Mouse (Mus musculus): ENCODE results near the gene Gm49601. TPM values are rescaled to one million over a fixed set of nuclear protein-coding genes. Genes with fewer than 3 reads are reported as not detected.

Gene Gm49601
- polyA plus RNA-seq, 1 experiment from 2014 or later = 1.0 TPM

- no peaks in the 10 kb centered on the region for H3K36me3 ChIP-seq (ENCODE audit: control insufficient read depth, insufficient read depth, low read length)
- no peak; the same call in 1 of the 2 replicates for ATAC-seq (replicated peaks; ENCODE audit: insufficient number of reproducible peaks, low FRiP score, low TSS enrichment)
- H3K9ac ChIP-seq (ENCODE audit: low read depth, low read length) = 0 out of 2 replicates have a peak overlapping the region, but pooled peaks have one; percentile 34
- under 1% methylated on average over 73 of the region's 74 CpGs for WGBS (ENCODE audit: insufficient replicate concordance)
- peak overlapping the region; percentile 56 for H3K4me3 ChIP-seq (ENCODE audit: low read depth, low read length)
- peaks cover 95% of the 10 kb centered on the region for H3K27me3 ChIP-seq (ENCODE audit: control insufficient read depth, insufficient read depth, low read length)
- peak overlapping the region; percentile 97 for H3K4me2 ChIP-seq
- H3K27ac ChIP-seq (ENCODE audit: low read depth, low read length) = no peak overlapping the region
- H3K4me1 ChIP-seq (ENCODE audit: control insufficient read depth, insufficient read depth, low read length) = peaks cover 21% of the 10 kb centered on the region
- no peaks in the 10 kb centered on the region for H3K9me3 ChIP-seq (replicated peaks; ENCODE audit: control insufficient read depth, low read length)
Observed at GRCm38 (mm10) chr16:18620601-18621361, 5.4 kb downstream of the Gm49601 start.

- WGBS (ENCODE audit: insufficient replicate concordance) = 20% methylated on average over 6 of the region's 6 CpGs
- Histone ChIP-seq H3K9me3 (replicated peaks; ENCODE audit: control insufficient read depth, low read length) (no peaks in the 10 kb centered on the region), H3K4me3 (ENCODE audit: low read depth, low read length) (peak overlapping the region; percentile 56; the same call in 1 of the 2 replicates), H3K4me1 (ENCODE audit: control insufficient read depth, insufficient read depth, low read length) (peaks cover 20% of the 10 kb centered on the region), H3K27ac (ENCODE audit: low read depth, low read length) (no peak overlapping the region), H3K36me3 (ENCODE audit: control insufficient read depth, insufficient read depth, low read length) (no peaks in the 10 kb centered on the region), H3K9ac (ENCODE audit: low read depth, low read length) (no peak overlapping the region), H3K4me2 (peak overlapping the region; percentile 97), H3K27me3 (ENCODE audit: control insufficient read depth, insufficient read depth, low read length) (peaks cover 91% of the 10 kb centered on the region)
- ATAC-seq (replicated peaks; ENCODE audit: insufficient number of reproducible peaks, low FRiP score, low TSS enrichment) = no peak
Observed at GRCm38 (mm10) chr16:18620201-18620600, 6.0 kb downstream of the Gm49601 start.

- H3K36me3 ChIP-seq (ENCODE audit: control insufficient read depth, insufficient read depth, low read length) = no peaks in the 10 kb centered on the region
- H3K4me1 ChIP-seq (ENCODE audit: control insufficient read depth, insufficient read depth, low read length) = peaks cover 21% of the 10 kb centered on the region
- no peak for ATAC-seq (replicated peaks; ENCODE audit: insufficient number of reproducible peaks, low FRiP score, low TSS enrichment)
- no peak overlapping the region for H3K9ac ChIP-seq (ENCODE audit: low read depth, low read length)
- peaks cover 85% of the 10 kb centered on the region for H3K27me3 ChIP-seq (ENCODE audit: control insufficient read depth, insufficient read depth, low read length)
- H3K9me3 ChIP-seq (replicated peaks; ENCODE audit: control insufficient read depth, low read length) = no peaks in the 10 kb centered on the region
- no peak overlapping the region for H3K4me3 ChIP-seq (ENCODE audit: low read depth, low read length)
- 35% methylated on average over 4 of the region's 4 CpGs for WGBS (ENCODE audit: insufficient replicate concordance)
- no peak overlapping the region for H3K4me2 ChIP-seq
- no peak overlapping the region for H3K27ac ChIP-seq (ENCODE audit: low read depth, low read length)
Observed at GRCm38 (mm10) chr16:18619110-18619509, 7.1 kb downstream of the Gm49601 start.

GRCm38 (mm10) chr16:18618297-18618696, 7.9 kb downstream of the Gm49601 start:
- no peak for ATAC-seq (replicated peaks; ENCODE audit: insufficient number of reproducible peaks, low FRiP score, low TSS enrichment)
- 62% methylated on average over 2 of the region's 2 CpGs for WGBS (ENCODE audit: insufficient replicate concordance)

GRCm38 (mm10) chr16:18617370-18618065, 8.7 kb downstream of the Gm49601 start:
- Histone ChIP-seq H3K27me3 (ENCODE audit: control insufficient read depth, insufficient read depth, low read length) (peaks cover 71% of the 10 kb centered on the region), H3K9ac (ENCODE audit: low read depth, low read length) (no peak overlapping the region), H3K36me3 (ENCODE audit: control insufficient read depth, insufficient read depth, low read length) (no peaks in the 10 kb centered on the region), H3K27ac (ENCODE audit: low read depth, low read length) (no peak overlapping the region), H3K4me1 (ENCODE audit: control insufficient read depth, insufficient read depth, low read length) (peaks cover 21% of the 10 kb centered on the region), H3K4me3 (ENCODE audit: low read depth, low read length) (peak overlapping the region; percentile 19; the same call in 1 of the 2 replicates), H3K4me2 (peak overlapping the region; percentile 52), H3K9me3 (replicated peaks; ENCODE audit: control insufficient read depth, low read length) (no peaks in the 10 kb centered on the region)
- ATAC-seq (replicated peaks; ENCODE audit: insufficient number of reproducible peaks, low FRiP score, low TSS enrichment) = no peak
- under 1% methylated on average over 27 of the region's 27 CpGs for WGBS (ENCODE audit: insufficient replicate concordance)

More at GRCm38 (mm10) chr16:18618297-18618696, 7.9 kb downstream of the Gm49601 start:
- Histone ChIP-seq H3K4me1 (ENCODE audit: control insufficient read depth, insufficient read depth, low read length) (peaks cover 21% of the 10 kb centered on the region), H3K36me3 (ENCODE audit: control insufficient read depth, insufficient read depth, low read length) (no peaks in the 10 kb centered on the region), H3K27ac (ENCODE audit: low read depth, low read length) (no peak overlapping the region), H3K27me3 (ENCODE audit: control insufficient read depth, insufficient read depth, low read length) (peaks cover 76% of the 10 kb centered on the region), H3K9me3 (replicated peaks; ENCODE audit: control insufficient read depth, low read length) (no peaks in the 10 kb centered on the region), H3K9ac (ENCODE audit: low read depth, low read length) (no peak overlapping the region), H3K4me2 (no peak overlapping the region), H3K4me3 (ENCODE audit: low read depth, low read length) (no peak overlapping the region)

- ATAC-seq (replicated peaks; ENCODE audit: insufficient number of reproducible peaks, low FRiP score, low TSS enrichment) = no peak
- H3K36me3 ChIP-seq (ENCODE audit: control insufficient read depth, insufficient read depth, low read length) = no peaks in the 10 kb centered on the region
- H3K9ac ChIP-seq (ENCODE audit: low read depth, low read length) = no peak overlapping the region
- H3K4me2 ChIP-seq = no peak overlapping the region
- H3K9me3 ChIP-seq (replicated peaks; ENCODE audit: control insufficient read depth, low read length) = no peaks in the 10 kb centered on the region
- H3K27me3 ChIP-seq (ENCODE audit: control insufficient read depth, insufficient read depth, low read length) = peaks cover 46% of the 10 kb centered on the region
- no peak overlapping the region for H3K4me3 ChIP-seq (ENCODE audit: low read depth, low read length)
- no peak overlapping the region for H3K27ac ChIP-seq (ENCODE audit: low read depth, low read length)
- peaks cover 17% of the 10 kb centered on the region for H3K4me1 ChIP-seq (ENCODE audit: control insufficient read depth, insufficient read depth, low read length)
- 71% methylated on average over 3 of the region's 3 CpGs for WGBS (ENCODE audit: insufficient replicate concordance)
Observed at GRCm38 (mm10) chr16:18613301-18613700, 12.9 kb downstream of the Gm49601 start.

GRCm38 (mm10) chr16:18611752-18612151, 14.5 kb downstream of the Gm49601 start:
- H3K27ac ChIP-seq (ENCODE audit: low read depth, low read length) = no peak overlapping the region
- no peak overlapping the region for H3K4me3 ChIP-seq (ENCODE audit: low read depth, low read length)
- H3K36me3 ChIP-seq (ENCODE audit: control insufficient read depth, insufficient read depth, low read length) = no peaks in the 10 kb centered on the region
- no peak overlapping the region for H3K9ac ChIP-seq (ENCODE audit: low read depth, low read length)
- peak; percentile 53; the same call in 1 of the 2 replicates for ATAC-seq (replicated peaks; ENCODE audit: insufficient number of reproducible peaks, low FRiP score, low TSS enrichment)
- H3K27me3 ChIP-seq (ENCODE audit: control insufficient read depth, insufficient read depth, low read length) = peaks cover 37% of the 10 kb centered on the region
- H3K4me2 ChIP-seq = no peak overlapping the region
- no peaks in the 10 kb centered on the region for H3K9me3 ChIP-seq (replicated peaks; ENCODE audit: control insufficient read depth, low read length)
- WGBS (ENCODE audit: insufficient replicate concordance) = 46% methylated on average over 13 of the region's 13 CpGs
- peaks cover 13% of the 10 kb centered on the region for H3K4me1 ChIP-seq (ENCODE audit: control insufficient read depth, insufficient read depth, low read length)

- ATAC-seq (replicated peaks; ENCODE audit: insufficient number of reproducible peaks, low FRiP score, low TSS enrichment) = no peak
Observed at GRCm38 (mm10) chr16:18609099-18609498, 17.1 kb downstream of the Gm49601 start.

More at GRCm38 (mm10) chr16:18609099-18609498, 17.1 kb downstream of the Gm49601 start:
- 50% methylated on average over 2 of the region's 2 CpGs for WGBS (ENCODE audit: insufficient replicate concordance)
- H3K9me3 ChIP-seq (replicated peaks; ENCODE audit: control insufficient read depth, low read length) = no peaks in the 10 kb centered on the region
- no peak overlapping the region for H3K4me2 ChIP-seq
- H3K4me1 ChIP-seq (ENCODE audit: control insufficient read depth, insufficient read depth, low read length) = peaks cover 18% of the 10 kb centered on the region
- H3K36me3 ChIP-seq (ENCODE audit: control insufficient read depth, insufficient read depth, low read length) = no peaks in the 10 kb centered on the region
- no peak overlapping the region for H3K9ac ChIP-seq (ENCODE audit: low read depth, low read length)
- peaks cover 24% of the 10 kb centered on the region for H3K27me3 ChIP-seq (ENCODE audit: control insufficient read depth, insufficient read depth, low read length)
- H3K4me3 ChIP-seq (ENCODE audit: low read depth, low read length) = no peak overlapping the region
- H3K27ac ChIP-seq (ENCODE audit: low read depth, low read length) = no peak overlapping the region

Measured in heart, embryonic 11.5 days (tissue).